In genomic region chr16:17727179-17727861, GRCm38 (mm10) we compare ENCODE assay signal across 8 mouse cellular contexts. TPM values are rescaled to one million over a fixed set of nuclear protein-coding genes. Genes with fewer than 3 reads are reported as not detected.
DNase-seq lines count a peak whose midpoint lies in the region; ATAC-seq and TF ChIP-seq lines count a peak whose summit lies in the region.

No protein-coding gene starts in this region.

- H3K9me3 ChIP-seq in stomach, embryonic 16.5 days (replicated peaks; ENCODE audit: control insufficient read depth, low read length): no peaks in the 10 kb centered on the region

- H3K4me2 ChIP-seq in stomach, embryonic 16.5 days (ENCODE audit: low read depth, low read length): peak overlapping the region; percentile 39; the same call in 1 of the 2 replicates

- no peak overlapping the region for H3K27ac ChIP-seq in kidney, adult 2 months (ENCODE audit: insufficient read depth, low read depth, low read length)
- H3K27ac ChIP-seq in stomach, embryonic 16.5 days (ENCODE audit: low read length): no peak overlapping the region

- peak; percentile 78 for TF ChIP-seq CTCF in kidney, adult 2 months (conservative IDR thresholded peaks at IDR 0.05; ENCODE audit: insufficient read depth, insufficient read length, low read depth, low read length)

- 14% methylated on average over 5 of the region's 5 CpGs for WGBS in kidney, adult 2 months
- WGBS in stomach, embryonic 16.5 days: 15% methylated on average over 5 of the region's 5 CpGs

- no peak; the same call in 1 of the 2 replicates for ATAC-seq in stomach, embryonic 16.5 days (ENCODE audit: insufficient read depth, low FRiP score)

- TF ChIP-seq POLR2A in kidney, adult 2 months (IDR thresholded peaks at IDR 0.05; ENCODE audit: low read depth, low read length): no peak

- DNase-seq in adrenal gland, adult 2 months: peak; percentile 44
- no peak for DNase-seq in adrenal gland, postnatal 4 days (ENCODE audit: low spot score in 2 of 2)
- DNase-seq in 3T3-L1 (ENCODE audit: low read depth, low spot score): peak; percentile 91
- peak; percentile 80 for DNase-seq in brain, adult 2 months (ENCODE audit: low read depth, low spot score)
- DNase-seq in heart, adult 18-20 months: peak; percentile 74 to 76
- DNase-seq in kidney, adult 2 months: peak; percentile 72
- DNase-seq in lung, postnatal 25 days (ENCODE audit: low spot score): peak; percentile 80

- peak overlapping the region; percentile 9; the same call in 1 of the 2 replicates for H3K4me3 ChIP-seq in kidney, adult 2 months (ENCODE audit: insufficient read depth, low read depth, low read length)
- no peak overlapping the region for H3K4me3 ChIP-seq in stomach, embryonic 16.5 days (replicated peaks; ENCODE audit: low read length)

- no peaks in the 10 kb centered on the region for H3K4me1 ChIP-seq in kidney, adult 2 months (ENCODE audit: control insufficient read depth, insufficient read depth, low read length)
- H3K4me1 ChIP-seq in stomach, embryonic 16.5 days (ENCODE audit: control insufficient read depth, insufficient read depth, low read length): peaks cover 2% of the 10 kb centered on the region; the same call in 1 of the 2 replicates

- no peaks in the 10 kb centered on the region for H3K27me3 ChIP-seq in kidney, adult 2 months (replicated peaks; ENCODE audit: control insufficient read depth, insufficient read depth, low read length)
- no peaks in the 10 kb centered on the region for H3K27me3 ChIP-seq in stomach, embryonic 16.5 days (ENCODE audit: control insufficient read depth, insufficient read depth, low read length)

- peak overlapping the region; percentile 58 for H3K9ac ChIP-seq in stomach, embryonic 16.5 days (ENCODE audit: low read length)

- no peaks in the 10 kb centered on the region for H3K36me3 ChIP-seq in kidney, adult 2 months (ENCODE audit: control insufficient read depth, insufficient read depth, low read length)
- H3K36me3 ChIP-seq in stomach, embryonic 16.5 days (ENCODE audit: control insufficient read depth, insufficient read depth, low read length): no peaks in the 10 kb centered on the region

RNA-seq across cellular contexts. Expression of gene Med15, which starts 5.4 kb away (rescaled TPM):
- total RNA-seq in adrenal gland, adult 2 months (2021): 10 to 100 TPM; 53.9 to 65.4 TPM
- 138 and 157 TPM in 2 replicates for polyA plus RNA-seq in adrenal gland, adult 2 months (2012; rRNA removed)
- 10 to 100 TPM; 68.8 to 70.3 TPM for total RNA-seq in adrenal gland, postnatal 4 days (2021)
- 10 to 100 TPM; 21.0 to 25.0 TPM for total RNA-seq in heart, adult 18-20 months (2021)
- polyA plus RNA-seq in kidney, adult 2 months (2012; rRNA removed): 48.6 and 54.3 TPM in 2 replicates
- polyA plus RNA-seq in stomach, embryonic 16.5 days (2015; fragmentation: Nextera tagmentation; extraction: Ambion mirVana): 39.2 and 42.5 TPM in 2 replicates

RNA-seq across cellular contexts. Expression of gene Klhl22, which starts 32.1 kb away (rescaled TPM):
- total RNA-seq in adrenal gland, adult 2 months (2021): 10 to 100 TPM; 45.5 to 49.8 TPM
- polyA plus RNA-seq in adrenal gland, adult 2 months (2012; rRNA removed): 55.3 and 68.2 TPM in 2 replicates
- total RNA-seq in adrenal gland, postnatal 4 days (2021): 10 to 100 TPM; 52.3 TPM
- 10 to 100 TPM; 18.2 to 24.2 TPM for total RNA-seq in heart, adult 18-20 months (2021)
- polyA plus RNA-seq in kidney, adult 2 months (2012; rRNA removed): 50.9 and 69.4 TPM in 2 replicates
- polyA plus RNA-seq in stomach, embryonic 16.5 days (2015; fragmentation: Nextera tagmentation; extraction: Ambion mirVana): 56.7 and 57.7 TPM in 2 replicates

Comparison
In these comparisons a context has a peak if more than half of its experiments do, and no peak if none do; other contexts are left out.
1. DNase-seq: peak in adrenal gland, adult 2 months (single experiment), 3T3-L1 (single experiment), brain, adult 2 months (single experiment), heart, adult 18-20 months (2 of 2), kidney, adult 2 months (single experiment) and lung, postnatal 25 days (single experiment); none in adrenal gland, postnatal 4 days (0 of 2).